ENCODE assay signal across 19 mouse cellular contexts in the genomic region with DNA sequence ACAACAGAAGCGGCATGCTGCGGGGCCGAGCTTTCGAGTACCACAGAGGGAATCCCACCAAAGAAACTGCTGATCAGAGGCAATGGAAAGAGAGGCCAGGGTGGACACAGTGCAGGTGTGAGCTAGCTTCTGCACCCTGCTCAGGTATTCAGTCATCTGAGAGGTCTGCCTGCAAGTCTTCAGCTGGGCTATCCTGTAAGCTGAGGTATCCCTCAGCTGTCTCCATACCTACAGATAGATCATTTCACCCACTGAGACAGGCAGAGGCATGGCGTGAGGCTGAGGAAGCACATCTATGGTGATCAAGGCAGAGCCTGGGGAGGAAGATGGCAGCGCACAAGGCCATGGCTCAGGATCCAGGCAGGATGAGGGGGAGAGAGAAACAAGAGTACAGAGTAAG. TPM values are rescaled to one million over a fixed set of nuclear protein-coding genes. Genes with fewer than 3 reads are reported as not detected.
DNase-seq lines count a peak whose midpoint lies in the region; ATAC-seq and TF ChIP-seq lines count a peak whose summit lies in the region.
"Had no signal": no experiment of that assay in that cellular context is flagged by ENCODE, and none has a peak within 500 bp of the region (broad histone marks: within the 10 kb centered on the region; RNA-seq: fewer than 3 reads in every experiment).

No protein-coding gene starts in this region.

- whole genome bisulfite sequencing in cerebellum, adult 2 months = 94% methylated on average over 6 of the region's 6 CpGs
- 84% methylated on average over 6 of the region's 6 CpGs for WGBS in heart, embryonic 11.5 days (ENCODE audit: insufficient replicate concordance)

- no peaks in the 10 kb centered on the region for H3K9me3 ChIP-seq in heart, embryonic 11.5 days (replicated peaks; ENCODE audit: control insufficient read depth, low read length)
- peaks cover 6% of the 10 kb centered on the region; the same call in 1 of the 2 replicates for H3K9me3 ChIP-seq in megakaryocyte, embryonic 14.5 days
- H3K9me3 ChIP-seq: embryonic facial prominence, embryonic 12.5 days; forebrain, embryonic 12.5 days; heart, embryonic 15.5 days; hindbrain, embryonic 10.5 days; intestine, embryonic 15.5 days had no signal

- H3K4me1 ChIP-seq in cerebellum, adult 2 months (ENCODE audit: control insufficient read depth, insufficient read depth, low read length) = peaks cover 70% of the 10 kb centered on the region
- peaks cover 22% of the 10 kb centered on the region for H3K4me1 ChIP-seq in heart, embryonic 11.5 days (ENCODE audit: control insufficient read depth, insufficient read depth, low read length)
- peaks cover 94% of the 10 kb centered on the region for H3K4me1 ChIP-seq in megakaryocyte, embryonic 14.5 days

- peak overlapping the region; percentile 71 for H3K27ac ChIP-seq in cerebellum, adult 2 months (ENCODE audit: insufficient read depth, low read length)
- H3K27ac ChIP-seq in gastrocnemius, adult 2 months = peak overlapping the region; percentile 86
- no peak overlapping the region for H3K27ac ChIP-seq in heart, embryonic 11.5 days (ENCODE audit: low read depth, low read length)
- H3K27ac ChIP-seq: embryonic facial prominence, embryonic 12.5 days; forebrain, embryonic 12.5 days; hindbrain, embryonic 10.5 days; hindbrain, embryonic 14.5 days; intestine, embryonic 15.5 days had no signal

- TF ChIP-seq POLR2A in cerebellum, adult 2 months (IDR thresholded peaks at IDR 0.05; ENCODE audit: borderline replicate concordance, insufficient read depth, low read length) = no peak

- H3K36me3 ChIP-seq in heart, embryonic 11.5 days (ENCODE audit: control insufficient read depth, insufficient read depth, low read length) = no peaks in the 10 kb centered on the region
- H3K36me3 ChIP-seq in megakaryocyte, embryonic 14.5 days (replicated peaks; ENCODE audit: low read length) = no peaks in the 10 kb centered on the region
- H3K36me3 ChIP-seq: embryonic facial prominence, embryonic 12.5 days; forebrain, embryonic 12.5 days; heart, embryonic 15.5 days; hindbrain, embryonic 10.5 days; intestine, embryonic 15.5 days had no signal

- no peak for TF ChIP-seq CTCF in cerebellum, adult 2 months (IDR thresholded peaks at IDR 0.05; ENCODE audit: borderline replicate concordance, insufficient read depth, low read depth, low read length)
- TF ChIP-seq CTCF in gastrocnemius, adult 2 months (IDR thresholded peaks at IDR 0.05) = no peak

- H3K9ac ChIP-seq in heart, embryonic 11.5 days (ENCODE audit: low read depth, low read length) = 0 out of 2 replicates have a peak overlapping the region, but pooled peaks have one; percentile 1
- H3K9ac ChIP-seq: embryonic facial prominence, embryonic 12.5 days; forebrain, embryonic 12.5 days; heart, embryonic 15.5 days; hindbrain, embryonic 14.5 days; intestine, embryonic 15.5 days had no signal

- H3K27me3 ChIP-seq in cerebellum, adult 2 months (ENCODE audit: control insufficient read depth, insufficient read depth, low read length) = no peaks in the 10 kb centered on the region
- H3K27me3 ChIP-seq in heart, embryonic 11.5 days (ENCODE audit: control insufficient read depth, insufficient read depth, low read length) = no peaks in the 10 kb centered on the region
- H3K27me3 ChIP-seq in megakaryocyte, embryonic 14.5 days (replicated peaks) = no peaks in the 10 kb centered on the region
- H3K27me3 ChIP-seq: embryonic facial prominence, embryonic 12.5 days; forebrain, embryonic 12.5 days; heart, embryonic 15.5 days; intestine, embryonic 15.5 days had no signal

- no peak overlapping the region for H3K4me2 ChIP-seq in heart, embryonic 11.5 days
- H3K4me2 ChIP-seq: embryonic facial prominence, embryonic 12.5 days; forebrain, embryonic 12.5 days; heart, embryonic 15.5 days; hindbrain, embryonic 14.5 days; intestine, embryonic 15.5 days had no signal

- DNase-seq in cerebellum, adult 2 months = no peak
- no peak for DNase-seq in cerebellum, postnatal 14 days
- no peak for DNase-seq in gastrocnemius, adult 2 months
- DNase-seq in gastrocnemius, postnatal 25 days = no peak
- no peak for DNase-seq in heart, postnatal 10 days
- DNase-seq: B cell, adult 2 months; cerebellum, postnatal 10 days; gastrocnemius, postnatal 14 days had no signal

- intact Hi-C loops in gastrocnemius, adult 2 months (cut with DNase I) = no loop called here
- intact Hi-C loops in heart, postnatal 10 days (cut with DNase I) = no loop called here

- ATAC-seq in heart, embryonic 11.5 days (replicated peaks; ENCODE audit: insufficient number of reproducible peaks, low FRiP score, low TSS enrichment) = no peak
- ATAC-seq in megakaryocyte, adult 5-6 weeks (ENCODE audit: poor library complexity, severe bottlenecking) = no peak
- ATAC-seq: forebrain, embryonic 16.5 days; intestine, embryonic 15.5 days had no signal

- H3K4me3 ChIP-seq in cerebellum, adult 2 months (replicated peaks; ENCODE audit: insufficient read depth, low read depth, low read length) = no peak overlapping the region
- no peak overlapping the region for H3K4me3 ChIP-seq in gastrocnemius, adult 2 months
- no peak overlapping the region for H3K4me3 ChIP-seq in heart, embryonic 11.5 days (ENCODE audit: low read depth, low read length)
- peak overlapping the region; percentile 15 for H3K4me3 ChIP-seq in megakaryocyte, embryonic 14.5 days (replicated peaks)
- H3K4me3 ChIP-seq: embryonic facial prominence, embryonic 12.5 days; forebrain, embryonic 12.5 days; heart, embryonic 15.5 days; hindbrain, embryonic 10.5 days; intestine, embryonic 15.5 days had no signal

RNA-seq across cellular contexts. Expression of a gene that starts 27.5 kb away (rescaled TPM):
- 41.0 and 43.5 TPM in 2 replicates for polyA plus RNA-seq in cerebellum, adult 2 months (2012; rRNA removed)
- total RNA-seq in gastrocnemius, adult 2 months (2021) = 10 to 100 TPM; 14.9 to 16.7 TPM
- 10 to 100 TPM in 1 of 2 experiments, 1 to 10 TPM in 1; 8.9 to 10.0 TPM for total RNA-seq in gastrocnemius, postnatal 25 days (2021)
- polyA plus RNA-seq in heart, embryonic 11.5 days (2014; fragmentation: Nextera tagmentation; extraction: Ambion mirVana) = 8.8 and 10.6 TPM in 2 replicates
- total RNA-seq in heart, postnatal 10 days (2021) = 1 to 10 TPM; 7.1 to 7.6 TPM
- polyA plus RNA-seq in megakaryocyte, embryonic 14.5 days (2012; ENCODE audit: insufficient read depth, low replicate concordance) = 3.1 and 5.6 TPM in 2 replicates
- 1.4 TPM in 1 of 2 replicates, not detected in the other for total RNA-seq in megakaryocyte, adult 5-6 weeks (2015)
- 0.18 and 1.5 TPM in 2 replicates for total RNA-seq in megakaryocyte, adult 5-6 weeks (2017)
- total RNA-seq: MEL had no signal
